Mouse (Mus musculus): ENCODE measurements around the gene Golga4. TPM values are rescaled to one million over a fixed set of nuclear protein-coding genes. Genes with fewer than 3 reads are reported as not detected.

The Golga4 gene
- polyA plus RNA-seq, 1 experiment from 2014 or later: 56.5 TPM

- Histone ChIP-seq H3K4me1 (replicated peaks) (peaks cover 32% of the 10 kb centered on the region), H3K9me3 (no peaks in the 10 kb centered on the region), H3K36me3 (no peaks in the 10 kb centered on the region), H3K9ac (replicated peaks) (0 out of 2 replicates have a peak overlapping the region, but pooled peaks have one; percentile 10), H3K4me3 (replicated peaks) (peak overlapping the region; percentile 38), H3K27ac (no peak overlapping the region), H3K4me2 (replicated peaks) (peak overlapping the region; percentile 54), H3K27me3 (peaks cover 98% of the 10 kb centered on the region)
- under 1% methylated on average over 82 of the region's 87 CpGs for WGBS
- ATAC-seq: peak; percentile 71
Observed at GRCm38 (mm10) chr9:118478839-118479507, 27.1 kb upstream of the Golga4 start.

- no peaks in the 10 kb centered on the region for H3K36me3 ChIP-seq
- no peak for ATAC-seq
- WGBS: 3% methylated on average over 23 of the region's 23 CpGs
- H3K27ac ChIP-seq: no peak overlapping the region
- peak overlapping the region; percentile 54 for H3K4me2 ChIP-seq (replicated peaks)
- H3K4me3 ChIP-seq (replicated peaks): peak overlapping the region; percentile 38
- no peak overlapping the region for H3K9ac ChIP-seq (replicated peaks)
- H3K9me3 ChIP-seq: no peaks in the 10 kb centered on the region
- H3K4me1 ChIP-seq (replicated peaks): peaks cover 32% of the 10 kb centered on the region
- peaks cover 99% of the 10 kb centered on the region for H3K27me3 ChIP-seq
Observed at GRCm38 (mm10) chr9:118479508-118480291, 26.4 kb upstream of the Golga4 start.

GRCm38 (mm10) chr9:118480292-118480690, 25.8 kb upstream of the Golga4 start:
- Histone ChIP-seq H3K27ac (no peak overlapping the region), H3K9me3 (no peaks in the 10 kb centered on the region), H3K27me3 (peaks cover 99% of the 10 kb centered on the region), H3K4me3 (replicated peaks) (peak overlapping the region; percentile 14), H3K36me3 (no peaks in the 10 kb centered on the region), H3K4me2 (replicated peaks) (no peak overlapping the region), H3K4me1 (replicated peaks) (peaks cover 32% of the 10 kb centered on the region), H3K9ac (replicated peaks) (no peak overlapping the region)
- WGBS: 3% methylated on average over 14 of the region's 14 CpGs
- no peak for ATAC-seq

GRCm38 (mm10) chr9:118482210-118482609, 23.9 kb upstream of the Golga4 start:
- Histone ChIP-seq H3K4me3 (replicated peaks) (no peak overlapping the region), H3K36me3 (no peaks in the 10 kb centered on the region), H3K4me2 (replicated peaks) (no peak overlapping the region), H3K9me3 (no peaks in the 10 kb centered on the region), H3K27ac (no peak overlapping the region), H3K27me3 (peaks cover 99% of the 10 kb centered on the region), H3K4me1 (replicated peaks) (peaks cover 33% of the 10 kb centered on the region), H3K9ac (replicated peaks) (no peak overlapping the region)
- no peak for ATAC-seq
- WGBS: 78% methylated on average over 10 of the region's 10 CpGs

GRCm38 (mm10) chr9:118486361-118487095, 19.5 kb upstream of the Golga4 start:
- no peak for ATAC-seq
- Histone ChIP-seq H3K4me1 (replicated peaks) (peaks cover 33% of the 10 kb centered on the region), H3K9me3 (no peaks in the 10 kb centered on the region), H3K36me3 (no peaks in the 10 kb centered on the region), H3K9ac (replicated peaks) (no peak overlapping the region), H3K27ac (no peak overlapping the region), H3K4me2 (replicated peaks) (peak overlapping the region; percentile 32), H3K27me3 (peaks cover 95% of the 10 kb centered on the region), H3K4me3 (replicated peaks) (peak overlapping the region; percentile 23)
- under 1% methylated on average over 32 of the region's 32 CpGs for WGBS

GRCm38 (mm10) chr9:118487096-118487395, 19.0 kb upstream of the Golga4 start:
- Histone ChIP-seq H3K9me3 (no peaks in the 10 kb centered on the region), H3K9ac (replicated peaks) (no peak overlapping the region), H3K27me3 (peaks cover 94% of the 10 kb centered on the region), H3K4me1 (replicated peaks) (peaks cover 33% of the 10 kb centered on the region), H3K4me3 (replicated peaks) (peak overlapping the region; percentile 23), H3K36me3 (no peaks in the 10 kb centered on the region), H3K4me2 (replicated peaks) (peak overlapping the region; percentile 32), H3K27ac (no peak overlapping the region)
- no peak for ATAC-seq
- under 1% methylated on average over 9 of the region's 9 CpGs for WGBS

GRCm38 (mm10) chr9:118487636-118488035, 18.4 kb upstream of the Golga4 start:
- no peaks in the 10 kb centered on the region for H3K9me3 ChIP-seq
- no peak overlapping the region for H3K9ac ChIP-seq (replicated peaks)
- WGBS: under 1% methylated on average over 22 of the region's 22 CpGs
- no peak for ATAC-seq
- H3K27me3 ChIP-seq: peaks cover 91% of the 10 kb centered on the region
- peak overlapping the region; percentile 53 for H3K4me2 ChIP-seq (replicated peaks)
- H3K4me3 ChIP-seq (replicated peaks): peak overlapping the region; percentile 27
- peaks cover 33% of the 10 kb centered on the region for H3K4me1 ChIP-seq (replicated peaks)
- no peaks in the 10 kb centered on the region for H3K36me3 ChIP-seq
- no peak overlapping the region for H3K27ac ChIP-seq

- ATAC-seq: no peak
- peaks cover 85% of the 10 kb centered on the region for H3K27me3 ChIP-seq
- no peaks in the 10 kb centered on the region for H3K36me3 ChIP-seq
- H3K4me3 ChIP-seq (replicated peaks): peak overlapping the region; percentile 27
- no peaks in the 10 kb centered on the region for H3K9me3 ChIP-seq
- H3K4me1 ChIP-seq (replicated peaks): peaks cover 33% of the 10 kb centered on the region
- under 1% methylated on average over 28 of the region's 28 CpGs for WGBS
- peak overlapping the region; percentile 53 for H3K4me2 ChIP-seq (replicated peaks)
- H3K9ac ChIP-seq (replicated peaks): no peak overlapping the region
- no peak overlapping the region for H3K27ac ChIP-seq
Observed at GRCm38 (mm10) chr9:118488138-118488895, 17.8 kb upstream of the Golga4 start.

GRCm38 (mm10) chr9:118488896-118489578, 17.0 kb upstream of the Golga4 start:
- Histone ChIP-seq H3K36me3 (no peaks in the 10 kb centered on the region), H3K9me3 (no peaks in the 10 kb centered on the region), H3K9ac (replicated peaks) (no peak overlapping the region), H3K27me3 (peaks cover 78% of the 10 kb centered on the region), H3K4me2 (replicated peaks) (peak overlapping the region; percentile 53), H3K4me3 (replicated peaks) (peak overlapping the region; percentile 27), H3K4me1 (replicated peaks) (peaks cover 33% of the 10 kb centered on the region), H3K27ac (no peak overlapping the region)
- WGBS: 1% methylated on average over 20 of the region's 20 CpGs
- no peak; the same call in 1 of the 2 replicates for ATAC-seq

- Histone ChIP-seq H3K9ac (replicated peaks) (0 out of 2 replicates have a peak overlapping the region, but pooled peaks have one; percentile 40), H3K9me3 (no peaks in the 10 kb centered on the region), H3K4me3 (replicated peaks) (peak overlapping the region; percentile 23), H3K36me3 (no peaks in the 10 kb centered on the region), H3K27ac (no peak overlapping the region), H3K27me3 (peaks cover 72% of the 10 kb centered on the region), H3K4me2 (replicated peaks) (peak overlapping the region; percentile 53), H3K4me1 (replicated peaks) (peaks cover 33% of the 10 kb centered on the region)
- peak; percentile 77 for ATAC-seq
- under 1% methylated on average over 16 of the region's 16 CpGs for whole genome bisulfite sequencing
Observed at GRCm38 (mm10) chr9:118489579-118490019, 16.5 kb upstream of the Golga4 start.

- no peak for ATAC-seq
- 88% methylated on average over 4 of the region's 4 CpGs for WGBS
- Histone ChIP-seq H3K36me3 (no peaks in the 10 kb centered on the region), H3K27ac (no peak overlapping the region), H3K4me2 (replicated peaks) (no peak overlapping the region), H3K4me1 (replicated peaks) (peaks cover 33% of the 10 kb centered on the region), H3K27me3 (peaks cover 56% of the 10 kb centered on the region), H3K9ac (replicated peaks) (no peak overlapping the region), H3K4me3 (replicated peaks) (no peak overlapping the region), H3K9me3 (no peaks in the 10 kb centered on the region)
Observed at GRCm38 (mm10) chr9:118491195-118491594, 14.9 kb upstream of the Golga4 start.

Measured in midbrain, embryonic 13.5 days (tissue).